Mouse (Mus musculus) bone marrow macrophage, adult 2 months (primary cell): ENCODE measurements around the gene Gca.

Source experiments
- CTCF ChIP-seq: IDR thresholded peaks from 2 replicates; pipeline ENCODE4 v1.5.1; 2012; ENCODE audit warnings: low read depth, mild to moderate bottlenecking, low read length, moderate library complexity
- POLR2A ChIP-seq: IDR thresholded peaks from 2 replicates; pipeline ENCODE4 v1.6.1; 2012; ENCODE audit warnings: mild to moderate bottlenecking, low read depth, low read length, borderline replicate concordance

DNA sequence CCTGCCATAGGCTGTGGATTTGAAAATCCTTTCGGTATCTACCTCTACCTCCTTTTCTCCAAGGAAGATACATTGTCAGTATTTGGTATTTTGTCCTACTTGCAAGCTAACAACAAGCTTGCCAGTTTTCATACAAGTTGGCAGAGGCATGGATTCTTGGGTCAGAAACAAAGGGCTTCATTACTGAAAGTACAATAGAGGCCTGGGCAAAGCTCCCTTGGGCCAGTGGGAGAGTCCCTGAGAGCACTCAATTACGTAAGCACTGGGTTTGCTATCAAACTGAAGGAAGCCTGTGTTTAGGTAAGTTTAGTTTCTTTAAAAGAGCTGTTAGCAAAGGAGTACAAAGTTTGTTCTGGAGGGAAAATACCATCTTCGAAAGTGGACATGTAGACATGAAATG, 1.5 kb upstream of the Gca start:
- TF ChIP-seq CTCF (no peak), POLR2A (no peak)
